Mouse (Mus musculus) hindbrain, embryonic 14.5 days (tissue): Measurements from ENCODE around the gene Bicc1. TPM values are rescaled to one million over a fixed set of nuclear protein-coding genes. Genes with fewer than 3 reads are reported as not detected.

ENCODE experiments used
- ATAC-seq: fragments of 200-750 bp; cut with Nextera tagmentation; 2 replicates; pipeline ENCODE4 v1.8.0; 2017; ENCODE audit warnings: moderate number of reproducible peaks, mild to moderate bottlenecking, moderate TSS enrichment, moderate library complexity; ENCODE audit not compliant: low FRiP score
- DNase-seq: peaks from one replicate; pipeline ENCODE4 v3.0.0-alpha.2; 2015; ENCODE audit warnings: low spot score
- H3K27ac ChIP-seq: fragments of 300-500 bp; sonication (generic); 2 replicates; pipeline ENCODE4 v1.5.1; 2014; ENCODE audit warnings: mild to moderate bottlenecking, moderate library complexity
- H3K27me3 ChIP-seq: fragments of 300-500 bp; sonication (generic); 2 replicates; pipeline ENCODE4 v1.6.1; 2014; ENCODE audit warnings: mild to moderate bottlenecking, low read length, mixed read lengths; ENCODE audit not compliant: control insufficient read depth, insufficient read depth
- H3K36me3 ChIP-seq: fragments of 300-500 bp; sonication (generic); replicated peaks from 2 replicates; pipeline ENCODE4 v1.6.1; 2014; ENCODE audit not compliant: control insufficient read depth, insufficient read depth
- H3K4me1 ChIP-seq: fragments of 300-500 bp; sonication (generic); replicated peaks from 2 replicates; pipeline ENCODE4 v1.6.1; 2014; ENCODE audit warnings: antibody characterized with exemption, low read length, mixed read lengths; ENCODE audit not compliant: control insufficient read depth, insufficient read depth
- H3K4me2 ChIP-seq: fragments of 300-500 bp; sonication (generic); replicated peaks from 2 replicates; pipeline ENCODE4 v1.6.1; 2014; ENCODE audit warnings: mild to moderate bottlenecking, moderate library complexity
- H3K4me3 ChIP-seq: fragments of 300-500 bp; sonication (generic); replicated peaks from 2 replicates; pipeline ENCODE4 v1.5.1; 2014; ENCODE audit warnings: mild to moderate bottlenecking, low read length
- H3K9ac ChIP-seq: fragments of 300-500 bp; sonication (generic); 2 replicates; pipeline ENCODE4 v1.6.1; 2014
- H3K9me3 ChIP-seq: fragments of 300-500 bp; sonication (generic); 2 replicates; pipeline ENCODE4 v1.6.1; 2016; ENCODE audit warnings: low read length; ENCODE audit not compliant: control insufficient read depth
- WGBS: fragments of 180-500 bp; shearing (Covaris S2); extraction: QIAGEN DNeasy Blood & Tissue Kit; methylation state at CpG from one replicate; pipeline ENCODE4 v1.1.7; 2014; 5-methylcytosine and 5-hydroxymethylcytosine counted together
- polyA plus RNA-seq: library from polyadenylated mRNA; unstranded; fragments of >200 nt; fragmentation: Nextera tagmentation; extraction: Ambion mirVana; gene quantifications from 2 replicates; pipeline ENCODE4 v1.2.1, GENCODE M21; 2014

The Bicc1 gene
- polyA plus RNA-seq, 1 experiment from 2014 or later: 6.8 TPM

GRCm38 (mm10) chr10:71120769-71121165 lies 38.7 kb downstream of the Bicc1 start:
- Histone ChIP-seq H3K4me1 (no peaks in the 10 kb centered on the region), H3K9ac (no peak overlapping the region), H3K4me3 (no peak overlapping the region), H3K9me3 (no peaks in the 10 kb centered on the region), H3K27me3 (no peaks in the 10 kb centered on the region), H3K27ac (no peak overlapping the region), H3K36me3 (no peaks in the 10 kb centered on the region), H3K4me2 (no peak overlapping the region)
- WGBS: 90% methylated on average over 3 of the region's 3 CpGs
- no peak for DNase-seq
- no peak for ATAC-seq

DNA sequence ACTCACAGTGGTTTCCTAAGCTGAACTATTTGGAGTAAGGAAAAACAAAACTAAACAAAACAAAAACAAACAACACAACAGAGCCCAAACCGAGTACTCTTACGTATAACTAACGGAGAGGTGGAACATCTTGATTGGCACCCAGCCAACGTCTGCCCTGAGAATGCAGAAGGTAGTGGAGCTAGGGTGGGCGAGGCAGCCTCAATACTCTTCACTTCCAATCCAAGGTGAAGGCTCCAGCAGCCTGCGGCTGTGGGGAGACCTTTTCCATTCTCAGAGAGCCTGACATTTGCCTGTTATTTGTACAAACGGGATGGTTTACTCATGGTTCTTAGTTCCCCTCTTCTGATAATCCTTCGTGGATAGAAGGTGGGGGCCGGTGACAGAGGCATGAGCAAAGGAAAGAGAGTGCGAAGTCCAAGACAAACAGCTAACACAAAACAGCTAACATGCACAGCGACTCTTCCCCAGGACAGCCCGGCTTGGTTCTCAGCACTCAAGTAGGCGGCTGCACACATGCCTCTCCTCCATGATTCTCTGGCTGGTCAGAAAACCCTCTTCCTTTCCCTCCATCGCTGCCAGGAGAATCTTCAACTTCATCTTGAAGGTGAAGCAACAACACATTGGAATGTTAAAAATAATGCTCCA lies 39.3 kb downstream of the Bicc1 start:
- no peak for ATAC-seq
- no peak overlapping the region for H3K4me3 ChIP-seq
- no peak for DNase-seq
- H3K27me3 ChIP-seq: no peaks in the 10 kb centered on the region
- WGBS: 87% methylated on average over 14 of the region's 14 CpGs
- no peak overlapping the region for H3K4me2 ChIP-seq
- no peaks in the 10 kb centered on the region for H3K9me3 ChIP-seq
- H3K9ac ChIP-seq: no peak overlapping the region
- no peaks in the 10 kb centered on the region for H3K36me3 ChIP-seq
- H3K27ac ChIP-seq: no peak overlapping the region
- no peaks in the 10 kb centered on the region for H3K4me1 ChIP-seq

- Histone ChIP-seq H3K4me3 (no peak overlapping the region), H3K27me3 (no peaks in the 10 kb centered on the region), H3K27ac (no peak overlapping the region), H3K9me3 (no peaks in the 10 kb centered on the region), H3K9ac (no peak overlapping the region), H3K36me3 (no peaks in the 10 kb centered on the region), H3K4me2 (no peak overlapping the region), H3K4me1 (no peaks in the 10 kb centered on the region)
- ATAC-seq (no peak), DNase-seq (no peak)
- WGBS: 77% methylated on average over 15 of the region's 15 CpGs
These were observed 40.2 kb downstream of the Bicc1 start for GRCm38 (mm10) chr10:71119120-71119847.

- H3K4me2 ChIP-seq: no peak overlapping the region
- H3K4me1 ChIP-seq: no peaks in the 10 kb centered on the region
- H3K27me3 ChIP-seq: no peaks in the 10 kb centered on the region
- DNase-seq: no peak
- no peak overlapping the region for H3K27ac ChIP-seq
- 88% methylated on average over 7 of the region's 7 CpGs for WGBS
- H3K9me3 ChIP-seq: no peaks in the 10 kb centered on the region
- H3K36me3 ChIP-seq: no peaks in the 10 kb centered on the region
- H3K9ac ChIP-seq: no peak overlapping the region
- ATAC-seq: no peak
- no peak overlapping the region for H3K4me3 ChIP-seq
These were observed 41.7 kb downstream of the Bicc1 start for GRCm38 (mm10) chr10:71117766-71118165.

DNA sequence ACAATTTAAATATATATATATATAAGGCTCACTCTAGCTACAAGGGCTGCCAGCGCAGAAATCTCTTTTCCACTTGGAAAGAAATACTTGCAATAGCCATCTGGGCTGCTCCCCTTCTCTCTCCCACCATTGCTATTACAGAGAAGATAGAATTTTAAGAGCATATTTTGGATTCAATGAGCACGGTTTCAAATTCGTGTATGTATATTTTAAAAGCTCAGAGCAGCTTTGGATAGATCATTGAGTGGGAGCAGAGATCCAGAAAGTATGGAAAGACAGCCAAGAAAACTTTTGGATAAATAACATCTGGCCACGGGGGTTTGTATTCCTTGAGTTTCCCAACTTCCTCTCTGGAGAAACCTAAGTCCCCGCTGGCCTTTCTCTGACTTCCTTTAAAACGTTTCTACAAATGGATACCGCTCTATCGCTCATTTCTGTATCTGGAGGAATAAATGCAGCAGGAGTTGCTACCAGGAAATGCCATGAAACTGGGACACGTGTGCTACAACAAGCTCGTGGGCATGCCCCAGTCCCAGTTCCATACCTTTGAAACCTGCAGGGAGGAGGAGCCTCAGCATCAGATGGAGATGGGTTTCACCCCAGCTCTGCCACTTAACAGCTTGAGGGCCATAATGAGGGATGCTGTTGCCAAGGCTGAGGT lies 45.1 kb downstream of the Bicc1 start:
- Histone ChIP-seq H3K4me3 (no peak overlapping the region), H3K36me3 (no peaks in the 10 kb centered on the region), H3K4me2 (no peak overlapping the region), H3K27me3 (no peaks in the 10 kb centered on the region), H3K4me1 (no peaks in the 10 kb centered on the region), H3K9ac (no peak overlapping the region), H3K9me3 (no peaks in the 10 kb centered on the region), H3K27ac (no peak overlapping the region)
- no peak for ATAC-seq
- no peak for DNase-seq
- WGBS: 87% methylated on average over 10 of the region's 10 CpGs

GRCm38 (mm10) chr10:71106491-71107205 lies 52.9 kb downstream of the Bicc1 start:
- ATAC-seq (no peak), DNase-seq (no peak)
- WGBS: 93% methylated on average over 9 of the region's 9 CpGs
- Histone ChIP-seq H3K9me3 (no peaks in the 10 kb centered on the region), H3K4me1 (no peaks in the 10 kb centered on the region), H3K4me3 (no peak overlapping the region), H3K9ac (no peak overlapping the region), H3K4me2 (no peak overlapping the region), H3K27me3 (no peaks in the 10 kb centered on the region), H3K27ac (no peak overlapping the region), H3K36me3 (no peaks in the 10 kb centered on the region)

GRCm38 (mm10) chr10:71104791-71105190 lies 54.7 kb downstream of the Bicc1 start:
- no peak overlapping the region for H3K4me2 ChIP-seq
- 71% methylated on average over 6 of the region's 6 CpGs for WGBS

DNA sequence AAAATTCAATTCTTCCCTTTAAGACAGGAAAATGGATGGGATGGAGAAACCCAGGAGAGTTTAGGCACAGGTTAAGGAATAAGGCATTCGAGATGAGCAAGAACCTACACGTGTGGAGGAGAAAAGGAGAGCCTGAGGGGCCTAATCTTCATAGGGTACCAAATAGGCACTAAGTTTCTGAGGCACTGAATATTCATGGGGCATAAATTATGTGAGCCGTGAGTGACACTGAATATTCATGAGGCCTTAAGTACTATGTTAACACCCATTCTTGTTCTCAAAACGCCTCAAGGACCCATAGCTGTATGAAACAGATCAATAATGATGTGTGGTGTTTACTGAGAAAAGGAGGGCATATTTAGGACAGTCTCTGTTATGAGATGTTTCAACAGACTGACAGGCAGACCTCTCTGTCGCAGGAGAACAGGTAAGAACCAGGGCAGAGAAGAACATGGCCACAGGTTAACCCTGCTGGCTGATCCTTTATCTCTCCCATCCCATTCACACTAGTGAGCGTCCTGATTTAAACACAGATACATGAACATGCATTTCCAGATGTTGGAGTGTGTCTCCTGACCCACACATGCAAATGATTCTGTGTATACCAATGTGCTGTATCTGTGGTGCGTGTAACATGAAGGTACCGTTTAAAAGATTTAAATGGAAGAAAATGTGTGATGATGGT lies 58.5 kb downstream of the Bicc1 start:
- Histone ChIP-seq H3K4me1 (no peaks in the 10 kb centered on the region), H3K4me3 (no peak overlapping the region), H3K36me3 (no peaks in the 10 kb centered on the region), H3K9me3 (no peaks in the 10 kb centered on the region), H3K27me3 (no peaks in the 10 kb centered on the region), H3K27ac (0 out of 2 replicates have a peak overlapping the region, but pooled peaks have one; percentile 29), H3K9ac (no peak overlapping the region), H3K4me2 (no peak overlapping the region)
- WGBS: 54% methylated on average over 8 of the region's 8 CpGs
- ATAC-seq (peak; percentile 43; the same call in 1 of the 2 replicates), DNase-seq (no peak)

More at GRCm38 (mm10) chr10:71104791-71105190, 54.7 kb downstream of the Bicc1 start:
- H3K9me3 ChIP-seq: no peaks in the 10 kb centered on the region
- H3K36me3 ChIP-seq: no peaks in the 10 kb centered on the region
- H3K27me3 ChIP-seq: no peaks in the 10 kb centered on the region
- DNase-seq (no peak), ATAC-seq (no peak)
- H3K27ac ChIP-seq: no peak overlapping the region
- no peak overlapping the region for H3K9ac ChIP-seq
- H3K4me3 ChIP-seq: no peak overlapping the region
- no peaks in the 10 kb centered on the region for H3K4me1 ChIP-seq
